Mouse (Mus musculus) mesoderm, embryonic 11.5 days (tissue): ENCODE data around the gene Gast.
"Not testable (repeated sequence)": the region's sequence is repeated elsewhere in the genome, so short reads cannot be mapped to it uniquely, and the experiment has no call there.

Source experiments
- DNase-seq: peaks from one replicate; pipeline ENCODE4 v3.0.0-alpha.2; 2012; ENCODE audit warnings: low read depth, low spot score

Gast gene

DNA sequence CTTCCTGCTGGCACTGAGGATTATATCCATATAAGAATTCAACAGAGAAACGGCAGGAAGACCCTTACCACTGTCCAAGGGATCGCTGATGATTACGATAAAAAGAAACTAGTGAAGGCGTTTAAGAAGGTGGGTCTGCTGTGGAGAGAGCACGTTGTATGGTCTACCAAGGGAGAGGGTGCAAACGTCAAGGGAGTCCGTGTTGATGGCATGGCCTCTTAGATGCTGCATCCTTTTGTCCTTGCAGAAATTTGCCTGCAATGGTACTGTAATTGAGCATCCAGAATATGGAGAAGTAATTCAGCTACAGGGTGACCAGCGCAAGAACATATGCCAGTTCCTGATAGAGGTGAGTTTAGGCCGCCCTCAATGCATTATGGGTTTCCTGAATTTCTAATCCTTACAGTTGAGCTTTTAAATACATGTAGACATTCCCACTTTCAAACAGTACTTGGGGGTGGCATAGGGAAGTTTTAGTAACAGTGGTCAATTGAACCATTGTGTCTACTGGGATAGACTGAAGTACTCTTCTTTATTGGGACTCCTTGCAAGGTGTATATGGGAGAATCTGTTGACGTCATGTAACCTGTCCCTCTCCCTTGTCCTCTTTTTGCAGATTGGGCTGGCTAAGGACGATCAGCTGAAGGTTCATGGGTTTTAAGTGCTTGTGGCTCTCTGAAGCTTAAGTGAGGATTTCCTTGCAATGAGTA lies 13.4 kb upstream of the Gast start:
- not testable (repeated sequence) for DNase-seq

DNA sequence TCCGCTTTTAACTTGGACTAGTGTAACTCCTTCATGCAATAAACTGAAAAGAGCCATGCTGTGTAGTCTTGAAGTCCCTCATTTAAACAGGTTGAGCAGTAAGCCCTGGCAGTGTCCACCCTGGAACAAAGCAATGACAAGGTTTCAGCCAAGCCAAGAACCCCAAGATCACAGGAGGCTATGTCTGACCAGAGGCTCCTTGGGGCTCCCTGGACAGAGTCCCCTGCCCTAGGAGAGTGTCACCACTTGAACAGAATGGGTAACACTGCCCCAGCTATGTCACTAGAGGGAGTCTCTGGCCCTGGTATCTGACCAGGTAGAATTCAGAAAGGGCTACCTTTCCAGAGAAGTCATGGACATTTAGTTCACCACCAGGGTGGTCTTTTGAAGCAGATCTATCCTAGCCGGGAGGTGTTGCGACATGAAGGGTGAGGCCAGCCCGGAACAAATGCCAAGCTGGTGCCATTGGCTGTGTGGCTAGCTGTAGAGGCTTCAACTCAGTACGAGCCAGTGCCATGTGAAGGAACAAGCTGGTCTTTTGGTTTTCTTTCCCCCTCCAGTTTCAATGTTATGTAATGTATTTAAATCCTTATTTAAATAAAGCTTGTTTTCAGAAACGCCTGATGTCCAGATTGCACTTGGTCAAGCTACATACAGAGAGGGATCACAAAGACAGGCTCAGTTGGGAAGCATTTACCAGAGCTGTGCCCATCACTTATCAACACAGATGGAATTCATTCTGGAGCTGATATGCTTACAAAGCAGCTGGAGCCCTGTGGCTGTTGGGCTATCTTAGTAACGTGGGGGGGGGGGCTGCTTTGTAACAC lies 12.5 kb upstream of the Gast start:
- not testable (repeated sequence) for DNase-seq

DNA sequence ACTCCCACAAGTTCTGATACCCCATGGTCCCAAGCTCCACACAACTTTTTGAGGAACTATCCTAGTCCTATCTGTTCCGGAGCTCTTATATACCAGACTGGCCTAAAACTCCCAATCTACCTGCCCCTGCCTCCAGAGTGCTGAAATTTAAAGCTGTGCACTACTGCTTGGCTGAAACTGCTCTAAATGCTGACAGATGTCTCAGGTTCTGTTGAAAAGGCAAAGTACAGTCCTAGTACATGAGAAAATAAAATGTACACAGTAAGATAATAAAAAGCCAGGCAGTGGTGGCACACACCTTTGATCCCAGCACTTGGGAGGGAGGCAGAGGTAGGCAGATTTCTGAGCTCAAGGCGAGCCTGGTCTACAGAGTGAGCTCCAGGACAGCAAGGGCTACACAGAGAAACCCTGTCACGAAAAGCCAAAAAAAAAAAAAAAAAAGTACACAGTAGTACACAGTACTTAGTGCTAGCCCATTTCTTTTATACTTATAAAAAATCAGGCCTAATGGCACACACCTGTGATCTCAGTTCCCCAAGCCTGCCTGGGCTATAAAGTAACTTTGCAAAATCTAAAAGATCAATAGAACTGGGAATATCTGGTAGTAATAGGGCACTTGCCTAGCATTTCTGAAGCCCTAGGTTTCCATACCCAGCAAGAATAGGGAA lies 11.5 kb upstream of the Gast start:
- no peak for DNase-seq

DNA sequence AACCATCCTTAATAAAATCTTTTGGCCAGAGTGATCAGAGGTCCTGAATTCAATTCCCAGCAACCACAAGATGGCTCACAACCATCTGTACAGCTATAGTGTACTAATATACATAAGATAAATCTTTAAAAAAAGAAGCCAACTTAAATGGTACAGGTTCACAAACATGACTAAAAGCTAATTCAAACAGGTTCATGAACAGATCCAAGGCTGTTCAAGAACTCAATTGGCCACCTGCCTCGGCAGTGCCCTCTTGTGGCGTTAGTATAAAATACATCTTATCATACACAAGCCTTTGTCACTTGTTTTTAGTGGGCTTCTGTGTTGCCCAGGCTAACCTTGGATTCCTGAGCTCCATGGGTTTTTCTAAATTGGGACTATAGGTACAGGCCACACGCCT lies 10.6 kb upstream of the Gast start:
- DNase-seq, result peak; percentile 85

DNA sequence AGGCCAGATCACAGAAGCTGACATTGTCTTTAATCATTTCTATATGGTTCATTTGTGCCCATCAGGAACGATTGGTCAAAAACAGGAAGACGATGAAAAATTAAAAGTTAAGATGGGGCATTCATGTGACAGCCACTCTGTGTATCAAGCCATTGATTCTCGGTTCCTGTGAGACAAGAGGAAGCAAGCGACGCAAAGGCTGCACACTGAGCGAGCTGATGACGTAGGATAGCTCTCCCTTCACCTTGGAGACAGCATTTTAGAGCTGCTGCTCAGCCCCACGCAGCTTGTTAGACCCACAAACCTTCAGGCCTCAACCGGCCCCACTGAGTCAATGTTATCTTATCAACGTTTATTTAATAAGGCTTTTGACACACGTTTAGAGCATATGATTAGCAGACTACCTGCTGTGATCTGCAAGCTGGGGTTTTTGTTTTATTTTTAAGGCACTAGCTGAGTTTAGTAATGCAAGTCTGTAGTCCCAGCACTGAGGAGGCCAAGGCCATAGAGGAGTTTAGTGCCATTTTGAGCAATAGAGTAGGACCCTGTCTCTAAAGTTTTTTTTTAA lies 9.1 kb upstream of the Gast start:
- DNase-seq, result no peak

DNA sequence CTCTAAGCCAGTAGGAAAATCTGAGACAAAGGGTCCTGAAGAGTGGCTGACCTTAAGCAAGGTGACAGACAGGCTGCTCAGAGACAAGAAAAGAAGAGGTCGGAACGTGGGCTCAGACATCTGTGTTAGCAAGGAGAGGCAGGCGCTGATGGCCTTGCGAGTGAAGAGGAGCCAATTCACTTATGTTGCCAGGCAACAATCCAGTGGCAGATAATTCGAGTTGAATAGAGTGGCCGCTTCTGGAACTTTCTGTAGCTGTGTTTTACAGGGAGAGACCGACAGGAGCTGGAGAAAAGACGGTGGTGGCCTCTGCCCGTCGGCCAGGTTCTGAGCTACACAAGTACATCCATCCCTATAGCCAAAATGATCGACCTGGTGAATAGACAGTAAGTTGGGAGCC lies 6.9 kb upstream of the Gast start:
- no peak for DNase-seq

DNA sequence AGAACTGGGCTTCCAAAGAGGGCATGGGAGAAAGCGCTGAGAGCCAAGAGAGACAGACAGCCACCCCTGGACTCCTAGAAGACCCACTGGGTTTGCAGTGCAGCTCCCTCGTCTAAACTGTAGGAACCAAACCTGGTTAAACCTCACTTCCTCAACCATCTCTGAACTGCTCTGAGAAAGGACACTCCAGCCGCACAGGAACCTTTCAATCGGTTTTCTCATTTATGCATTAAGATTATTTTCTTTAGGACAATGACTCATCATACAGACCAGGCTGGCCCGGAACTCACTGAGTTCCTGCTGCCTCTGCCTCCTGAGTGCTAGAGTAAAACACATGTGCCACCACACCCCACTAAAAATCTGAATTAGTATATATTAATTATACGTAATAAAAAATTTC lies 6.4 kb upstream of the Gast start:
- no peak for DNase-seq

DNA sequence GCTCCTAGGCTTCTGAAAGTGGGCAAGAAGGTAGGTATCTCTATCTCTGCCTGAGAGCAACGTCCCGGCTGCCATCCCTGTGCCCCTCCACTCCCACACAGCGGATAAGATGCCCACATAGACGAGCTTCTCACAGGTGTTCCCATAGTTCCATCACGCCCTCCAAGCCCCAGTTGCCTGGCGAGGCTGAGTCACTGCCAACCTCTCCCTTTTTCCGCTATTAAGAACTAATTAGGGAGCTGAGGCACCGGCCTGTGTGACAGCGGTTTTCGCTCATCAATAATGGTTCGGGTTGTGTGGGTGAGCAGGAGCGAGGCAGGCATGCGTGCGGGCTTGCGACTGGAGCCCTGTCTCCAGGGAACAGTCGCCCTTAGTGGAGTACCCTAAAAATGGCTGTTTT lies 4.0 kb upstream of the Gast start:
- DNase-seq, result no peak

DNA sequence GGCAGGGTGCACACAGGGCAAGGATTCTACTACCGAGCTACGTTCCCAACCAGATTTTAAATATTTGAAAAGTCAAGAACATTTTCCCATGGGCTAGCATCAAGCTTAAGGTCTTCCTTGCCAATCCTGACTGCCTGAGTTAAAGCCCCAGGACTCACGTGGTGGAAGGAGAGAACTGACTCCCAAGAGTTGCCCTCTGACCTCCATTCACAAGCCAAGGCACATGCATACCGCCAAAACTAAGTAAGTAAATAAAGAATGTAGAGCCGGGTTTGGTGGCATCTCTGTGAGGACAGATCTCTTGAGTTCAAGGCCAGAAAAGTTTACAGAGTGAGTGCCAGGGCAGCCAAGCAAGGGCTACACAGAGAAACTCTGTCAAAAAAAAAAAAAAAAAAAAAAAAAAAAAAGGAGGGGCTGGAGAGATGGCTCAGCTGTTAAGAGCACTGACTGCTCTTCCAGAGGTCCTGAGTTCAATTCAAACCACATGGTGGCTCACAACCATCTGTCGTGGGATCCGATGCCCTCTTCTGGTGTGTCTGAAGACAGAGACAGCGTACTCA lies 3.3 kb upstream of the Gast start:
- DNase-seq, result not testable (repeated sequence)

DNA sequence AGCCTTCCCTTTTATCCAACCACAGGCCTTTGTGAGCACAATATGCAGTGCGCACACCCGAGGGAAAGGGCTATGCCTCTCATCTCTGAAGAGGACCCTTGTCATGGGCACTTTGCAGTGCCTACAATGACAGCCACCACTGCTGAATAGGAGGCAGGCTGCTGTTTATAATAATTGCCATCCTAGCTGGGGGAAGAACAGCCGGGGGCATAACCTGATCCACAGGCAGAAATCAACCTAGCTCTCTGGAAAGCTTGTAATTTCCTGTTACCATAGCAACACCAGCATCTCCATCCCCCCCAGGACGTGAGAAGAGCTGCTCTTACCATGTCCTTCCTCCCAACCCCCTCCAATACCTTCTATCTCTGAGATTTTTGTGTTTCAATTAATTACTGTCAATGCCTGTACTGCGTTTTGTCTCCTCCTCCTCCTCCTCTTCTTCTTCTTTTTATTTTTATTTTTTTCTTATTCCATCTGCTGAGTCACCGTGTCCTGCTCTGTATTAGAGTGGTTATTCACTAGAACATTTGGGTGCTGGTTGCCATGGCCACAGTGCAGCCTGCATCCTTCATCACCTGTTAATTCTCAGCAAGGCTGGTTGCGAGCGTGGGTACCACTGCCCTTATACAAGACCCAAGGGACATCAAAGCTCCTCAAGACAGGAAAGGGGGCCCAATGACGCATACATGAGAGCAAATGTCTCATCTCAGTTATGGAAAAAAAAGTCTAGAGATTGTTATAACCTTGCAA lies 1.3 kb upstream of the Gast start:
- no peak for DNase-seq

DNA sequence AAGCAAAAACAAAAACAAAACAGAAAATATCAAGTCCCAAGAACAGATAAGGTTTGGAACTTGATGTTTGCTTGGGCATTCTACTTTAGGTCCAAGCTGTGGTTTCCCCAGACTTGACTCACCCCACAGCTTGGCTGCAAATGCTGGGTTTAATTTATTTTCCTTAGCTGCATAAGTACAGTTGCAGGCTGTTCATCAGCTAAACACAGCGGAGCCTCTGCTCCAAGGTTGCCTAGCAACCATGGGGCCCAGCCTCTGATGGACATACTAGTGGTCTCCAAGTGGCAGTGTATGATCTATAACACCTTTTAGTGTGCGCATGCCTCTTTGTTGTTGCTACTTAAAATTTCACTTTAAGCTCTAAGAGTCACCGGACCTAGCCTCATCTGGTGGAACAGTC lies 1.5 kb downstream of the Gast start:
- DNase-seq, result peak; percentile 58

DNA sequence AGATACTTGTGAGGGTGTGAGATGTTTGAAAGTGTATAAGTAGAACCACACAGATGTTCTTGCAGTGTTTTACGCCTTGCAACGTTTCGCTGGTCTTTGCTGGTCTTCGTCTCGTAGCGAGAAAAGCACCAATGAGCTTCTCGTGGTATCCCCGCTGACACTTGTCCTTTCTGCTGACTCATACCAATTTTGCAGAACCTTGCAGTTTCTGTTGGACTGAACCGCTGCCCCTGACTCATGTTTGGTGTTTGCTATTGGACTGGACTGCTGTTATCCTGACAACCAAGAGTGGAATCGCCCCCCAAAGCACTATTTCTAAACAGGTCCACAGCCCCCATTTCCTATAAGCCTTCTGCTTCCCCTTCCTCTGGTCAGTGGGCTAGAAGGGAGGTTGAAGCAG lies 10.1 kb downstream of the Gast start:
- no peak for DNase-seq

DNA sequence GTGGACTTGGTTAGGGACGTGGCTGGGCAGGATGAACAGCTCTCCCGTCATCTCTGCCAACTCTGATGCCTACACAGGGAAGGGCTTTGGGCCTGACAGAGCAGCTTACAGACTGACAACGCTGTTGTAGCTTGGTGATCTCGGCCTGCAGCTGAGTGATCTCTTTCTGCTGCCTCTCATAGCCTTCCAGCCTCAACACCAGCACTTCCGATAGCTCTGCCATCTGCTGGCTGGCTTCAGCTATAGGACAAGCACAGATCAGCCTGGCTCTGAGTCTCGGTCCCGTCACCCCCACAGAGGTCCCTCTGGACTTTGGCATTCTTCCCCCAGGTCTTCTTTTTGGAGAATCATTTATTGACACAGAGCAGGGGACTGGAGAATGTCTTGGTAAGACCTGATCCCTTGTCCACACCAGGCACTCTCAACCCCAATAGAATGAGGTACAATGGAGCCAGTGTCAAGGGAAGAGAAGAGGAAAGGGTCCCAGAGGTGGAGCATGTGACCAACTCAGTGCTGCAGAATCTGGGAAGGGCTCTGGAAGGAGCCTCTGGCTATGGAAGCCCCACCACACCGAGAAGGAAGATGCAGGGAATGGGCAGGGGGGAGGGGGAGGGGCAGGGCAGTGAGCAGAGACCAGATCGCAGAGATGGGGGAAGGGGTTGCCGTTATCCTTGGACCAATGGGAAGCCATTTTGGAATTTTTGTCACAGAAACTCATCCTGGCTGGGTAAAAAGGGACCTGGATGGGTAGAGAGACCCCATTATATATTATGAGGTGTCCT lies 18.1 kb downstream of the Gast start:
- DNase-seq, result no peak

DNA sequence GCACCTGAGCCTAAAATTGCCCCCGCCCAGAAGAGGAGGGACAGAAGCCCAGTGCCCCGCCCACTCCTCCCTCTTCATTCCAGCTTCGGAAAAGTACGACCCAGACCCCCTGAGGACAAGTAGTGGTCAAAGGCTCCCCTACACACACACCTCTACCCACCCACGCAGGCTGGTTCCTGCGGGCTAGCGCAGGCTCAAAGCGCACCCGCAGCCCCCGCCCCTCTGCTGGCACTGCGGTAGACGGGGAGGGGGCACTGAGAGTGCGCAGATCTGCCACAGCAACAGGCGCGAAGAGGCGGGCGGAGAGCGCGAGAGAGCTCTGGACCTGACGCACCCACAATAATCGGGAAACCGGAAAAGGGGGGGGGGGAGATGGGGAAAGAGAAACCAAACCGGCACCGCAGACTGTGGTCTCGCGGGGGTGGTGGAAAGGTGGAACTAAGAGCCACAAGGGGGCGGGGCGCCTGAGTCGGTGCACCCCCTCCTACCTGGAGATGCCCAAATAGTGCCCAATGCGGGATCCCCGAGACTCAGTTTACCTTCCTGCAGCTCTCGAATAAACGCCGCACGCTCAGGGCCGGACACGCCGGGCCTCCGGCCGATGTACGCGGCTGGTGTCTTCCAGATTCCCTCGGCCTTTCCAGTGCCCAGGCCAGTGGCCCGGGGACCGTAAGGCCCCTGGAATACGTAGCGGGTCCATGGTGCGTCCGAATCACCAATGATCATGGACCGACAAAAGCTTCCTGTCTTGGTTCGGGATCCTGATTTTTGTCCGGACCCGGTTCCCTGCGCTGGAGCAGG lies 21.1 kb downstream of the Gast start:
- no peak for DNase-seq

DNA sequence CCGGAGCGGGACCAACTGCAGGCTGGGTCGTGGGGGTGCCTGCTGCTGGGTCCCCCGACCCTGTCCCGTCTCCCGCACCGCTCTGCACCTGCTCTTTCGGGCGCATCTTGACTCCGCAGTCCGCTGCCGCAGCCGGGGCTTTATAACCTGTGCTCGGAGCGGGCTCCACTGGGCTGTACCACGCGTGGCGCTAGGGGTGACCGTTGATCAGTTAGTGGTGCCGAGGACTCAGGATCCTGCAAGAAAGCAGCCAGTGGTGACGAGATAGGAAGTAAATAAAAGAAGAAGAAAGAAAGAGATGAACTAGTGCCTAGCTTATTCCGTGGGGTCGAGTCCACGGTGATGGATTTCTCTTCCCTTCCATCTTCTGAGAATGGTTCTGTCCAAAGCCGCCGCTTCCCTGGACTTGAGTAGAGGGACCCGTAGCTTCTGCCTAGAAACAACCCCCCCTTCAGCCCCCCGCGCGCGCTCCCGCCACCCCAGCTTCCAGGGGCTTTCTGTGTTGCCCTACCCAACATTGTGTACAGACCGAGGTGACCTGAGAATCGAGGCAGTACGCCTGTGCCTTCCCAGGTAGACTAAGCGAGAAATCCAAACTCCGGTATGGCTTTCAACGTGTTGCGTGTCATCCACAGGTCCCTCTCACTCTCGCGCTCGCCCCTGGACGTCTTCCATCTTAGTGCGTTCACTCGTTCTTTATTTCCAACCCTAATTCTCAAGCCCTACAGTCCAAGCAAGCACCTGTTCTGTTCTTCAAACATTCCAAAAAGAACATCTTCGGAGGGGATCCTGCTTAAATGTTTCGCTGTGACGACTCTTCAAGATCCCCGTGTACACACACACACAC lies 22.0 kb downstream of the Gast start, which contains the start of gene Hap1:
Gene Hap1 (minus strand): TSS at position 157 of the 847 bp plus-strand sequence.
- peak; percentile 84 for DNase-seq

DNA sequence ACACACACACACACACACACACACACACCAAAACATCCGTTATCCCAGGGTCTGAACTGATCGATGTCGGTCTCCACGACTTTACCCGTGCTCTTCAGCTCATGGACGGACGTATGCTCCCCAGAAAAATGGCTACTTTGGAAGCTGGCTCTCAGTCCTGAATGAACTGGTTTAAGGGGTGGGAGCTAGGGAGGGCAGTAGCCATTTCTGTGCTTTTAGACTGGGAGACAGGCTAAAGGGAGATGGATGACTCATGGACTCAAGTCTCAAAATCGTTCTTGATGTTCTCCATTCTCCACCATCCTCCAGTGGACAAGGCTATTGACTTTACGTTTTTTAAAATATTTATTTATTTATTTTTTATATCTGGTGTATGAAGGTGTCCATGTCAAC lies 22.6 kb downstream of the Gast start:
- no peak for DNase-seq

DNA sequence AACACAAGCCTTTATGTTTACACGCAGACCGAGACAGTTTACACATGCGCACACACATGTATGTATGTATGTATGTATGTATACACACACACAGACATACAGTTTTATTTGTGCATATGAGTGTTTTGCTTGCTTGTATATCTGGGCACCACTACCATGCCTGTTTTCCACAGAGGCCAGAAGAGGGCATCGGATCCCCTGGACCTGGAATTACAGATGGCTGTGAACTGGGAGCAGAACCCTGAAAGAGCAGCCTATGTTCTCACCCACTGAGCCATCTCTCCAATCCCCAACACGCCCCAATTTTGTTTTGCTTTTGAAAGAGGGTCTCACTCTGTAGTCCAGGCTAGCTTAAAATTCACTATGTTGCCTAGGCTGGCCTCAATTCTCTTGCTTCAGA lies 23.2 kb downstream of the Gast start:
- DNase-seq, result no peak

DNA sequence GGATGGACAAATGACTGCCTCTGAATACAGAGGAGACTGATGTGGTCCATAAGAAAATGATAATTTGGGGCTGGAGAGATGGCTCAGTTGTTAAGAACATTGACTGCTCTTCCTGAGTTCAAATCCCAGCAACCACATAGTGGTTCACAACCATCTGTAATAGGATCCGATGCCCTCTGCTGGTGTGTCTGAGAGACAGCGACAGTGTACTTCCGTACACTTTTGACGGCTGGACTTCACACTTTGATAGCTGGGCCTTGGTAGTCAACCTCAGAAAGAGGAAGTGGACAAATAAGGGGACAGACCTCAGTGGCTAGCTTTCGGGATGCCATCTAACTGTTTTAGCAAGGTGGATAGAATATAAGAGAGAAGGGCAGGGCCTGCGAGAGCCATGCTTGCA lies 26.0 kb downstream of the Gast start:
- DNase-seq, result no peak

DNA sequence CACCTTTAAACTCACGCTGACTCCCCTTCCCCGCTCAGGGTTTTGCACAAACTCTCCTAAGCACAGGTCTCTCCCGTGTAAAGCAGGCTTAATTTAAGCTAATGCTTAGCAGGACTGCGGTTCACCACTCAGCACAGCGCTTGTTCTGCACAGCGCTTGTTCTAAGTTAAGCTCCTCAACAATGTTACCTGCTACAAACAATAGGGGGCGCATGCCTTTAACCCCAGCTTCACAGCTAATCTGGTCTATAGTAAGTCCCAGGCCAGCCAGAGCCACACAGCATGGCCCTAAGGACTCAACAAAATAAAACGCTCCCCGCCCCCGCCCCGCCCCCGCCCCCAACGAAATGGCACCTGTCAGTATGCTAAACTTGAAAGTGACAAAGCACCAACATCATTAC lies 26.9 kb downstream of the Gast start:
- not testable (repeated sequence) for DNase-seq
